Mouse (Mus musculus) cortical plate, adult 2 months (tissue): ENCODE data around the gene Psmb7.

ENCODE experiments used
- CTCF ChIP-seq: fragments of 200-500 bp; IDR thresholded peaks from 2 replicates; pipeline ENCODE4 v1.5.1; 2011; ENCODE audit warnings: mild to moderate bottlenecking, control low read depth, low read length; ENCODE audit not compliant: insufficient read depth; ENCODE audit errors: extremely low read depth
- POLR2A ChIP-seq: fragments of 200-500 bp; IDR thresholded peaks from 2 replicates; pipeline ENCODE4 v1.6.1; 2011; ENCODE audit warnings: mild to moderate bottlenecking, low read length, control low read depth; ENCODE audit not compliant: insufficient read depth; ENCODE audit errors: extremely low read depth

GRCm38 (mm10) chr2:38621076-38621475 lies 22.8 kb downstream of the Psmb7 start:
- TF ChIP-seq POLR2A: no peak
- TF ChIP-seq CTCF: no peak
